Mouse (Mus musculus) left cerebral cortex, postnatal 25 days (tissue): ENCODE results near the gene Vwa8. TPM values are rescaled to one million over a fixed set of nuclear protein-coding genes. Genes with fewer than 3 reads are reported as not detected.
A peak's percentile ranks its signal among the peaks of the same experiment; 100 is the strongest.

Source experiments
- DNase-seq, 2 experiments: peaks; one replicate each; pipeline ENCODE4 v3.0.0; 2022; ENCODE audit warnings: low spot score in 2 of 2, mixed read lengths in 1 of 2
- intact Hi-C: fragments of 180-260 bp; cut with DNase I; formaldehyde crosslinking; loops from one replicate; pipeline ENCODE4 v1.15.1; 2025
- total RNA-seq, 2 experiments: library from RNA; stranded (reverse); gene quantifications; 2 replicates each; pipeline ENCODE4 v1.2.3; 2021

The Vwa8 gene
- total RNA-seq, 2 experiments from 2014 or later = 24.5 to 29.2 TPM

GRCm38 (mm10) chr14:79126176-79126575 lies 277.3 kb downstream of the Vwa8 start:
- DNase-seq = no peak
- intact Hi-C loops = no loop called here

GRCm38 (mm10) chr14:79134891-79135334 lies 286.1 kb downstream of the Vwa8 start:
- intact Hi-C loops = no loop called here
- peak; percentile 17 to 25 for DNase-seq

GRCm38 (mm10) chr14:79135441-79135840 lies 286.6 kb downstream of the Vwa8 start:
- intact Hi-C loops = no loop called here
- no peak for DNase-seq

- no peak for DNase-seq
- intact Hi-C loops = no loop called here
These were observed 287.7 kb downstream of the Vwa8 start for GRCm38 (mm10) chr14:79136585-79136984.

GRCm38 (mm10) chr14:79137100-79137499 lies 288.2 kb downstream of the Vwa8 start:
- DNase-seq = no peak
- intact Hi-C loops = no loop called here

- intact Hi-C loops = no loop called here
These were observed 290.3 kb downstream of the Vwa8 start for GRCm38 (mm10) chr14:79139096-79139651.

GRCm38 (mm10) chr14:79139918-79140825 lies 291.3 kb downstream of the Vwa8 start:
- intact Hi-C loops = no loop called here
- no peak for DNase-seq

More at GRCm38 (mm10) chr14:79139096-79139651, 290.3 kb downstream of the Vwa8 start:
- DNase-seq = no peak

- intact Hi-C loops = no loop called here
- DNase-seq = no peak
These were observed 292.0 kb downstream of the Vwa8 start for GRCm38 (mm10) chr14:79140826-79141219.

GRCm38 (mm10) chr14:79142342-79142741 lies 293.5 kb downstream of the Vwa8 start:
- no peak for DNase-seq
- intact Hi-C loops = no loop called here

GRCm38 (mm10) chr14:79143696-79144095 lies 294.8 kb downstream of the Vwa8 start:
- intact Hi-C loops = no loop called here
- DNase-seq = no peak

- DNase-seq = no peak
- intact Hi-C loops = no loop called here
These were observed 295.7 kb downstream of the Vwa8 start for GRCm38 (mm10) chr14:79144278-79145224.

GRCm38 (mm10) chr14:79151711-79152110 lies 302.9 kb downstream of the Vwa8 start:
- no peak for DNase-seq
- intact Hi-C loops = no loop called here

GRCm38 (mm10) chr14:79153896-79154295 lies 305.0 kb downstream of the Vwa8 start:
- no peak for DNase-seq
- intact Hi-C loops = no loop called here

- intact Hi-C loops = no loop called here
These were observed 306.1 kb downstream of the Vwa8 start for GRCm38 (mm10) chr14:79154961-79155360.

GRCm38 (mm10) chr14:79156526-79157411 lies 307.9 kb downstream of the Vwa8 start:
- intact Hi-C loops = no loop called here
- no peak for DNase-seq

More at GRCm38 (mm10) chr14:79154961-79155360, 306.1 kb downstream of the Vwa8 start:
- no peak for DNase-seq

- intact Hi-C loops = no loop called here
- DNase-seq = no peak
These were observed 308.8 kb downstream of the Vwa8 start for GRCm38 (mm10) chr14:79157451-79158218.

- intact Hi-C loops = no loop called here
- DNase-seq = no peak
These were observed 309.3 kb downstream of the Vwa8 start for GRCm38 (mm10) chr14:79158219-79158521.

- no peak for DNase-seq
- intact Hi-C loops = no loop called here
These were observed 309.9 kb downstream of the Vwa8 start for GRCm38 (mm10) chr14:79158673-79159200.
